In genomic region chr4:53623711-53624110, GRCm38 (mm10) we compare ENCODE assay signal across 18 mouse cellular contexts.
"Had no signal": no experiment of that assay in that cellular context is flagged by ENCODE, and none has a peak within 500 bp of the region (broad histone marks: within the 10 kb centered on the region; RNA-seq: fewer than 3 reads in every experiment).

No protein-coding gene starts in this region.

- H3K9ac ChIP-seq: liver, embryonic 13.5 days; midbrain, embryonic 12.5 days; midbrain, embryonic 15.5 days; neural tube, embryonic 12.5 days; neural tube, embryonic 15.5 days had no signal

- H3K4me2 ChIP-seq: liver, embryonic 13.5 days; midbrain, embryonic 12.5 days; midbrain, embryonic 15.5 days; neural tube, embryonic 12.5 days; neural tube, embryonic 15.5 days had no signal

- DNase-seq: kidney, postnatal 4 days; layer of hippocampus, postnatal 36 days; liver, embryonic 13.5 days; lung, adult 2 months; lung, postnatal 14 days; right cerebral cortex, adult 18-20 months; right cerebral cortex, postnatal 14 days; right cerebral cortex, postnatal 4 days; thymus, postnatal 25 days had no signal

- H3K27me3 ChIP-seq: liver, embryonic 13.5 days; midbrain, embryonic 12.5 days; midbrain, embryonic 15.5 days; neural tube, embryonic 12.5 days; neural tube, embryonic 15.5 days had no signal

- H3K4me3 ChIP-seq: layer of hippocampus, adult 2 months; left cerebral cortex, adult 2 months; liver, embryonic 13.5 days; midbrain, embryonic 12.5 days; midbrain, embryonic 15.5 days; neural tube, embryonic 12.5 days; neural tube, embryonic 15.5 days had no signal

- H3K27ac ChIP-seq: kidney, postnatal 0 days; layer of hippocampus, adult 2 months; left cerebral cortex, adult 2 months; liver, embryonic 13.5 days; macrophage; midbrain, embryonic 12.5 days; midbrain, embryonic 15.5 days; neural tube, embryonic 12.5 days; neural tube, embryonic 15.5 days; stomach, postnatal 0 days had no signal

- H3K36me3 ChIP-seq: liver, embryonic 13.5 days; midbrain, embryonic 12.5 days; midbrain, embryonic 15.5 days; neural tube, embryonic 12.5 days; neural tube, embryonic 15.5 days had no signal

- H3K4me1 ChIP-seq: liver, embryonic 13.5 days had no signal

- H3K9me3 ChIP-seq: liver, embryonic 13.5 days; midbrain, embryonic 12.5 days; midbrain, embryonic 15.5 days; neural tube, embryonic 12.5 days; neural tube, embryonic 15.5 days had no signal

- ATAC-seq: midbrain, embryonic 15.5 days had no signal
